Mouse (Mus musculus) megakaryocyte, embryonic 14.5 days (primary cell): ENCODE results near the gene Ddx39.

Experiments used
- FLI1 ChIP-seq: IDR thresholded peaks from 2 replicates; pipeline ENCODE4 v1.6.1; 2012; ENCODE audit warnings: low read length, inconsistent platforms, mixed read lengths
- GATA1 ChIP-seq: IDR thresholded peaks from 3 replicates; pipeline ENCODE4 v1.6.1; 2012; ENCODE audit warnings: mixed read lengths, low read length, inconsistent platforms, borderline replicate concordance

DNA sequence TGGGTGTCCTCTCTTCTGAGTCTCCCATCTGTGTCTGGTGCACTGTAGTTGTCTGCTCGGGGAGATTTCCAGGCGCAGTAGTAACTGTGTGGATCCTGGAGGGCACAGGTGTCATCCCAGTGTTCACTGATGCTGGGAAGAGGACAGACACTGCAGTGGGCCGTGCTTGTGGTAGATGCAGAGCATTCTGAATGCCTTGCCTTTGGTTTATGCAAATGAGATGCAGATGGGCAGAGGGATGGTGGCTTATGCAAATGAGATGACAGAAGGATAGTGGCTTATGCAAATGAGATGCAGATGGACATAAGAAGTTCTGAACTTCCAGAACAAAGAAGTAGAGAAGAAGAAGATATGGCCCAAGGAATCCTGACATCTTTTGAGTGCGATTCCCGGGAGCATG lies 16.9 kb downstream of the Ddx39 start:
- TF ChIP-seq FLI1 (no peak), GATA1 (no peak)
